Mouse (Mus musculus): Measurements from ENCODE around the gene Prex1.

- TF ChIP-seq MAFK (IDR thresholded peaks at IDR 0.05; ENCODE audit: insufficient replicate concordance, low read length) (no peak), CTCF (conservative IDR thresholded peaks at IDR 0.05 in 1 of 2, IDR thresholded peaks at IDR 0.05 in 1 of 2; ENCODE audit: low read depth in 2 of 2, low read length in 2 of 2) (no peak), POLR2A (IDR thresholded peaks at IDR 0.05; ENCODE audit: low read depth, low read length) (no peak)
These were observed 37.8 kb downstream of the Prex1 start for GRCm38 (mm10) chr2:166675588-166676444.
